Mouse (Mus musculus) gastrocnemius, adult 2 months (tissue): Measurements from ENCODE around the gene H2-K1. TPM values are rescaled to one million over a fixed set of nuclear protein-coding genes. Genes with fewer than 3 reads are reported as not detected.
"Not testable (repeated sequence)": the region's sequence is repeated elsewhere in the genome, so short reads cannot be mapped to it uniquely, and the experiment has no call there.

Experiments
- DNase-seq: peaks from one replicate; pipeline ENCODE4 v3.0.0; 2022
- H3K27ac ChIP-seq: fragments of 200-600 bp; 2 replicates; pipeline ENCODE4 v1.8.1; 2022; ENCODE audit warnings: mild to moderate bottlenecking
- H3K4me3 ChIP-seq: fragments of 200-600 bp; 2 replicates; pipeline ENCODE4 v1.8.1; 2022; ENCODE audit warnings: mild to moderate bottlenecking, moderate library complexity
- CTCF ChIP-seq: fragments of 200-600 bp; IDR thresholded peaks from 2 replicates; pipeline ENCODE4 v1.8.1; 2022; ENCODE audit warnings: antibody characterized with exemption, mild to moderate bottlenecking, moderate library complexity
- intact Hi-C: fragments of 180-260 bp; cut with DNase I; formaldehyde crosslinking; loops from one replicate; pipeline ENCODE4 v1.15.1; 2025
- total RNA-seq, 2 experiments: library from RNA; stranded (reverse); gene quantifications; 2 replicates each; pipeline ENCODE4 v1.2.3; 2021

H2-K1 gene
- total RNA-seq, 2 experiments from 2014 or later, result 28.2 to 41.1 TPM

DNA sequence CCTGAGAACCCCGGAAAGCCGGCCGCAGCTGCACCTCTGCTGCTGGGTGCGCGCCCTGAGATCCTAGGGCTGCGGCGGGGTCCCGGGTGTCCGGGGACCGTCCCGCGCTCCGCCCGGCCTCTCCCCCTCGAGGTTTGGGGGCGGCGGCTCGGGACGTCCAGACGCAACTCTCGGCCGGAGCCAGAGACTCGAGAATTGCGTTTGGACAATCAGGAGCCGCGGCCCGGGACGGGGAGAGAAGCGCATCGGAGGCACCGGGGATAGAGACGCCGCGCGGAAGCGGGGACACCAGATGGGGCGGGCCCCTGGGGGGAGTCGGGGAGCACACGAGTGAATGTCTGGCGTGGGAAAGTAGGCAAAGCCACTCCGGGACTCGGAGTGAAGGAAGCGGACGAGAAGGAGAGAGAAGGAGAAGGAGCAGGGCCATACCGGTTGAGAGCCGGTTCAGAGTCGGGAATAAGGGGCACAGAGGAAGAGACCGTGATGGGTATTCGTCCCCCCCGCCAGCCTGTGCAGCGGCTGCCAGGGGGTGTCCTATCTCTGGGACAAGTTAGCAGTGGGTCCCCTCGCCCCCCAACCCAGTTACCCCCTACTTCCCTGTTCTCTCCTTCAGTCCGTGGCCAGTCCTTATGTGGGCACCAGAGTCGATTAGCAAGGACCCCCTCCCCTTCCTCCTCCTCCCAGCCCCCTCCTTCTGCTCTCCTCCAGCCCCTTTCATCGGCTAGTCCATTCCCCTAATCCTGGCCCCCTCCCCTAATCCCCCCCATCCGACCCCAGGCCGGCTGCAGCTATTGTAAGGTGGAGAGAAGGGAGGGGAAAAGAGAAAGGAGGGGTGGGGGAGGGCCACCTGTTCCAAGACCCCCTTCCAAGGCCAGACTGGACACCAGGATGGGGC is 25.0 kb upstream of the H2-K1 start:
- peak overlapping the region; percentile 98 for H3K27ac ChIP-seq
- peak overlapping the region; percentile 93 for H3K4me3 ChIP-seq
- peak; percentile 26 for DNase-seq
- no peak for TF ChIP-seq CTCF
- intact Hi-C loops, result loop anchor here (5.0 kb wide), 1 partner anchor 68 kb away; the partner anchor contains the start of genes Rps18 and Vps52

DNA sequence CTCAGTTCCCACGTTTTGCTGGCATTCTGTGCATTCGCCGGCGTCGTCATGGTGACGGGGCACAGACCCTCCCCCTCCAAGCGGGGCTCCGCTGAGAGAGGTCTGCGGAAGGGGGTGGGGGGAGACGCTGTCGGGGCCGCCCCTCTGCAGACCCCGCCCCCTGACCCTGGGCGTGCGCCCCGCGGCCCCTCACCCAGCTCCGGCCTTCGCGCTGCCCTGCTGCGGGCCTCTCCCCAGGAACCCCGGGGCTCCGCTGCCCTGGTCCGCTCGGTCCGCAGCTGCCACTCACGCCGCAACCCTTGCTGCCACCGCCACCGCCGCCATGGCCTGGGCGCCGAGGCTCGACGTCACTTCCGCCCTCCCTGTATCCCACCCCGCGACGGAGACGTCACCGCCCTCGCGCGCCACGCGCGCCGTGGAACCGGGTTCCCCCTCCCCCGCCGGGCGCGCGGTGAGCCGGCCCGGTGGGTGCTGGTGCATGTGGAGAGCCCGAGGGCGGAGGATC is 24.2 kb upstream of the H2-K1 start, which contains the start of gene Ring1:
Gene Ring1 (minus strand): TSS at position 364 of the 505 bp plus-strand sequence.
- peak within 1 kb of the TSS; percentile 98 for H3K27ac ChIP-seq
- peak within 1 kb of the TSS; percentile 93 for H3K4me3 ChIP-seq
- DNase-seq, result peak; percentile 93
- TF ChIP-seq CTCF, result no peak
- intact Hi-C loops, result loop anchor here (5.0 kb wide), 1 partner anchor 67 kb away; the partner anchor contains the start of genes Rps18 and Vps52

DNA sequence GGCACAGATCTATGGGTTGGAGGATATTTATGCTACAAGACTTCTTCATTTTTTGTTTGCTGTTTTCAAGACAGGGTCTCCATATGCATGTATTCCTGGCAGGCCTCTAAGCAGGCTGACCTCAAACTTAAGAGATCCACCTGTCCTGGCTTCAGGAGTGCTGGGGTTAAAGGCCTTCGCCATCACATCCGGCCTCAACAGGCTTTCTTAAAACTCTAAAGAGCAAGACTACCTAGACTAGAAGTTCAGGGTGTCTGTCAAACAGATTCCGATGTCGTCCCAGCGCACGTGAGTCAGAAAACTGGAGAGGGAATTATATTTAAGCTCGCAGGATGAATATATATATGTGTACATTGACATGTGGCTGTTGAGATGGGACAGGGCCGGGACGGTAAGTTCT is 23.5 kb upstream of the H2-K1 start:
- DNase-seq, result no peak
- TF ChIP-seq CTCF, result no peak
- intact Hi-C loops, result loop anchor here (5.0 kb wide), 1 partner anchor 66 kb away; the partner anchor contains the start of genes Rps18 and Vps52
- H3K27ac ChIP-seq, result peak overlapping the region; percentile 98
- H3K4me3 ChIP-seq, result peak overlapping the region; percentile 93

DNA sequence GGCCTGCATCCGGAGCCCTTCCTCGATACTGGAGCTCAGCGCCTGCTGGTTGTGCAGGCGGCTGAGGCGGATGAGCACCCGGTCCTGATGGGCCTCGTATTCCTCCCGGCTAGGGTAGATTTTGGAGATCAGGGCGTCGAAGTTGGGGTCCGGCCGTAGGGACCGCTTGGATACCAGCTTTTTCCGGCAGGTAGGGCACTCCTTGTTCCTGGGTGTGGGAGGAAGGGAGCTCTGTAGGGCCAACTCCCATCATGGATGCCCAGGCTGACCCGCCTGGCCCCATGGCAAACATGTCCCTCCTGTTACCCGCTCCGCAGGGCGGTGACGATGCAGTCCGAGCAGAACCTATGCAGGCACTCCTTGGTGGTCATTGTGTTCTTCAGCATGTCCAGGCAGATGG is 22.8 kb upstream of the H2-K1 start:
- no peak for TF ChIP-seq CTCF
- no peak for DNase-seq
- H3K27ac ChIP-seq, result no peak overlapping the region
- H3K4me3 ChIP-seq, result no peak overlapping the region
- intact Hi-C loops, result loop anchor here (5.0 kb wide), 1 partner anchor 66 kb away; the partner anchor contains the start of genes Rps18 and Vps52

DNA sequence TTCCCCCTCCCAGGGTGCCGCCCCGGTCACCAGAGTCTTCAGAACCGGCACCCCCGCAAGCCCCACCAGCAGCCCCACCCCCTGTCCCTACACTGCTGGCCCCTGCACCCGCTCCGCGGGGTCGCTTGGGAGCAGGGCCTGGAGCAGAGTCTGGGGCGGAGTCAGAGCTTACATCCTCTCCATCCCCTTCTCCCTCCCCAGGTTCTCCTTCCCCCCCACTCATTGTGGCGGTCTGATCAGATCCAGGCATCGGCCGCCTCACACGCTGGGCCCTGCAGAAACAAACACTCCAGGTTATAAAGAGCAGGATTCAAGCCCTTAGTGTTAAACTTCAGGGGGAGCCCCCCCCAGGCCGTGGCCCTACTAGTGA is 22.3 kb upstream of the H2-K1 start:
- intact Hi-C loops, result loop anchor here (5.0 kb wide), 1 partner anchor 65 kb away; the partner anchor contains the start of genes Rps18 and Vps52
- no peak for TF ChIP-seq CTCF
- H3K27ac ChIP-seq, result no peak overlapping the region
- no peak overlapping the region for H3K4me3 ChIP-seq
- DNase-seq, result peak; percentile 31

DNA sequence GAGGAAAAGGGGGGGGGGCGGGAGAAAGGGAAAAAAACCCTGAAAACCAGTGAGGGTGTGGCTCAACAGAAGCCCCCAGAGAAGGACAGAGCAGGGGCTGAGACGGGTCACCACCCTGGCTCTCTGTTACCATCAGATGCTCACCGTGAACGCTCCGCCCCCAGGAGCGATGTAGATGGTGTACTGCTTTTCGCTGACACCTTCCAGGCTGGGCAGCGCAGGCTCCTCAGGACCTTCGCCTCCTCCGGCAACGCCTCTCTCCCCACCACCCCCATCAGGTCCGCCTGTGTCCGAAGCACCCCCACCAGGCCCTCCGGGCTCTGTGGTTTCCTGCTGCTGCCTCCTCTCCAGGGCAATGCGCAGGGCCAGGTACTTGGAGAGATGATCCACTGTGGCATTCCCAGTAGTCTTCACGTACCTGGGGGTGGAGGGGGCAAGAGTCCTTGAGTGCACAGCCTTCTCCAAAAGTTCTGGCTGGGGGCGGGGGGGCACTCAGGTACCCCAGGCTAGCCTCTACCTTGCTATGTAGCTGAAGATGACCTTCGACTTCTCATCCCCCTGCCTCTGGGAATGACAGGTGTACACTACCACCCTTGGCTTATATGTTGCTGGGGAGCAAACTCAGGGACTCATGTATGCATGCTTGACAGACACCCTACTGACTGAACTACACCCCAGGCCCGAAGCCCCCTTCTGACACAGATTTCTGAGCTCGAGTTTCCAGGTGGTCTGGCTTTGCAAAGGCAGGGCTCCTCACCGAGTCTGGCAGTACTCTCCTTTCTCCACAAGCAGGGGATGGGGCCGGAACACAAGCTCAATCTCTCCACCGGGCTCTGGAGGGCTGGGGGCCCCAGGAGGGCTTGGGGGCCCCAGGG is 21.6 kb upstream of the H2-K1 start:
- Histone ChIP-seq H3K27ac (no peak overlapping the region), H3K4me3 (no peak overlapping the region)
- intact Hi-C loops, result loop anchor here (5.0 kb wide), 1 partner anchor 64 kb away; the partner anchor contains the start of genes Rps18 and Vps52
- peak; percentile 26 for DNase-seq
- TF ChIP-seq CTCF, result no peak

DNA sequence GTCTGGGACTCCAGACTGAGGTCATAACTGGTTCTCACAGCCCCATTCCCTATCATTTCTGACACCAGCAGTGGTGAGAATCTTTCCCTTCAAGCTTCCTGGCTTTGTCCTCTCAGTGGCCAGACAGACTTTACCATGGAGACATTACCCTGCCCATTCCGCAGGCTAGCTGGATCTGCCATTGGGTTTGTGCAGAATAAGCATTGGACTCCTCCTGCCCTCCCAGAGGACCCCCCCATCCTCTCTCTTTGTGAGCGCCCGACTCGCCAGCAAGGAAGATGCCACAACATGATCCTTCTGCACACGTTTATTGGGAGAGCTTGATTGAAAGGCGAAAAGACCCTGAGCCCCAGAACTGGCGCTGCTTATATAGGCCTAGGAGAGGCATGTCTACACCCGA is 13.3 kb upstream of the H2-K1 start:
- Histone ChIP-seq H3K27ac (no peak overlapping the region), H3K4me3 (no peak overlapping the region)
- no peak for DNase-seq
- intact Hi-C loops, result no loop called here
- no peak for TF ChIP-seq CTCF

DNA sequence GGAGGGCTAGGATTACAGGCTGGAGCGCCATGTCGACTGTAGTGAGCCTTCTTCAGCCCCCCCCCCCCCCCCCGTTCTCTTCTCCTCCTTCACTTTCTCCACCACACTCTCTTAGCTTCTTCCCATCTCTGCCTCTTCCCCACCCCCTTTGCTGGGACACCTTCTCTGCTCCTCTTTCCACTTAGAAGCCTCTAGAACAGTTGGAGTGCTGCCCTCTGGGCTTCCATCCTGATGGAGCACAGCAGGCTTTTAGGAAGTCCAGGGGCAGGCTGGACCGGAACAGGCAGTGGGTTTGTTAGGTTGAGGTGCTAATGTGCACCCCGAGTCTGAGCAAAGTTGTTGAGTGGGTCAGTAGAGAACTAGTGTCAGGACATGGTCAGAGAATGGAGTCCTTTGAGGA is 10.0 kb upstream of the H2-K1 start:
- Histone ChIP-seq H3K4me3 (no peak overlapping the region), H3K27ac (no peak overlapping the region)
- no peak for DNase-seq
- no peak for TF ChIP-seq CTCF
- intact Hi-C loops, result no loop called here

DNA sequence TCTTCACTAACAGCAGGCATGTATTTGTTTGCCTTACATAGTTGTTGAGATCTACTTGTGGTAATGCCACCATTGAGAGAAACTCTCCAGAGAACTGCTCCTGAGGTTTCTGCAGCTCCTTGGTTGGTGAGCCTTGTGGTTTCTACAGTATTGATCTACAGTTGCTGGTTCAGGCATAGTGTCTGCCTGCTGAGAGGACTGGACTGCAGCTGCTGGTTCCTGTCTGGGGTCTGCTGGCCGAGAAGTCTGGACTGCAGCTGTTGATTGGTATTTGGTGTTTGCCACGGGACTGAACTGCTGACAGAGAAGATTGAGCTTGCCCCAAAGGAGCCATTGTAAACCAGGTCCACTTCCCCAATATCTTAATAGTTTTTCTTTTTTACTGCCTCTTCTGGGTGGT is 6.4 kb upstream of the H2-K1 start:
- TF ChIP-seq CTCF, result no peak
- DNase-seq, result no peak
- no peak overlapping the region for H3K4me3 ChIP-seq
- intact Hi-C loops, result loop anchor here (5.0 kb wide), 1 partner anchor 1286 kb away; no protein-coding TSS in a partner anchor
- H3K27ac ChIP-seq, result no peak overlapping the region

DNA sequence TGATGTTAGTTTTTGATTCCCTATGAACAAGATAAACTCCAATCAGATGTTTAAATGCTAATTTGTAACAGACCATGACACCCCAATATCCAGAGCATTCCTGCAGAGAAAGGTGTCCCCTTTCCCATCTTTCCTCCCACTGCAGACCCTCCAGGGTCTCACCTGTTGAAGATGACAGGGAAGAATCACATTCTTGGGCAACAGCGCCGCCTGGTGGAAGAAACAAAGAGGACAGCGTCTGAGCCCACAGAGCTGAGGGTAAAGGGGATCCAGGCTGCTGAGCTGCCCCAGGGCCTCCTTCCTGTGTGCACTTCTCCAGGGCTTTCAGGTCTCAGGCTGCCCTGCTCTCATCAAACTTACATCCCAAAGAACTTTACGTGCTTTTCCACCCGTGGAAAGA is 3.3 kb upstream of the H2-K1 start:
- DNase-seq, result peak; percentile 40
- H3K27ac ChIP-seq, result no peak overlapping the region
- intact Hi-C loops, result no loop called here
- no peak overlapping the region for H3K4me3 ChIP-seq
- peak; percentile 71 for TF ChIP-seq CTCF

DNA sequence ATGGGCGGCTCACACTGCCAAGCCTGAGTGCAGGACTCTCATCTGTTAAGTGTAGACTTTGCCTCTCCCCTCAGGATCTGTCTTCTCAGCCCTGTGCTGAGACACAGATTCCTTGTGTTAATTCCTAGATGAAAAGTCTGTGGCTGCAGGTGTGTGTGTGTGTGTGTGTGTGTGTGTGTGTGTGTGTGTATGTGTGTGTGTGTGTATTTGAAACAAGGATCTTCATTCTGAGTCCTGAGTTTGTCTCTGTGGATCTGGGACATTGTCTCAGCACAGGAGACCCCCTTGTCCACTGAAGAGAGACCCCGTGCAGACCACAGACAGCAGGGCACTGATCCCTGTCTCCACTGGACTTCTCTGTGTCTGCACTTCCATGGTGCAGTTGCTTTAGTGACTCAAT is 649 bp upstream of the H2-K1 start:
- DNase-seq, intact Hi-C loops: not testable (repeated sequence)
- Histone ChIP-seq H3K27ac (peak overlapping the region; percentile 72; the same call in 1 of the 2 replicates), H3K4me3 (peak overlapping the region; percentile 89)

DNA sequence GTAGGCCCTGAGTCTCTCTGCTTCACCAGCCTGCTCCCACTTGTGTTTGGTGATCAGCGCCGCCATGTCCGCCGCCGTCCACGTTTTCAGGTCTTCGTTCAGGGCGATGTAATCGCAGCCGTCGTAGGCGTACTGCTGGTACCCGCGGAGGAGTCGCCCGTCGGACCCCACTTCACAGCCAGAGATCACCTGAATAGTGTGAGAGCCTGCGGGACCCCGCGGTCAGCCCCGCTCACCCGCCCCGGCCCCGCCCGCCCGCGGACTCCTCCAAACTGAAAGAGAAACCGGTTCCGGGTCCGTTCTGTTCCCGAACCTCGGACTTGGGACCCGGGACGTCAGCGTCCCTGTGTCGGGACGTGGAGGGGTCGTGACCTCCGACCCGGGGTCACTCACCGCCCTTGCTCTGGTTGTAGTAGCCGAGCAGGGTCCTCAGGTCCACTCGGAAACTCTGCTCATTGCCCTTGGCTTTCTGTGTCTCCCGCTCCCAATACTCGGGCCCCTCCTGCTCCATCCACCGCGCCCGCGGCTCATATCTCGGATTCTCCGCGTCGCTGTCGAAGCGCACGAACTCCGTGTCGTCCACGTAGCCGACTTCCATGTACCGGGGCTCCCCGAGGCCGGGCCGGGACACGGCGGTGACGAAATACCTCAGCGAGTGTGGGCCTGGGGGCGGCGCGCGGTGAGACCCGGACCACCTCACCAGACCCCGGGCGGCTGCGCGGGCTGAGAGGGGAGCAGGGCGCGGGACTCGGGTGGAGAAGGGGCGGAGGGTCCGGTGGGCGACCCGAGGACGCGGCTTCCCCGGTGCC is 602 bp downstream of the H2-K1 start:
- peak; percentile 51 for DNase-seq
- intact Hi-C loops, result no loop called here
- H3K4me3 ChIP-seq, result peak overlapping the region; percentile 89
- peak overlapping the region; percentile 83 for H3K27ac ChIP-seq
- no peak for TF ChIP-seq CTCF

DNA sequence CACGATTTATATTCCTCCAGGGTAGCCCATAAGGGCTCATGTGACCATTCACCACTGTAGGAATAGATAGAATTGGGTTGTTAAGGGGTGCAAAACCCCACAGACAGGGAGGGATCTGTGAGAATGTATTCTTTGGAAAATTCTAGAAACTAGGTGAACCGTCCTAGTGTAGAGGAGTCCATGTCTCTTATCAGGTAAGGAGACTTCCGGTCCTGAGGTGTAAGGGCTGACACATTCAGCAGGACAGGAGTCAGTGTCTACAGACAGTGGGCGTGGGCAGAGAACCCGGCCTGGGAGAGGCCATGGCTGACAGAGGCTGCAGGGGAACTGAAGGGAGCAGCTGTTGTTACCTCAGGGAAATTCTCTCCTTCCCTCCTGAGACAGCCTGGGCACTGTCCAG is 1.4 kb downstream of the H2-K1 start:
- DNase-seq, intact Hi-C loops, H3K27ac ChIP-seq: not testable (repeated sequence)
- peak overlapping the region; percentile 89 for H3K4me3 ChIP-seq

DNA sequence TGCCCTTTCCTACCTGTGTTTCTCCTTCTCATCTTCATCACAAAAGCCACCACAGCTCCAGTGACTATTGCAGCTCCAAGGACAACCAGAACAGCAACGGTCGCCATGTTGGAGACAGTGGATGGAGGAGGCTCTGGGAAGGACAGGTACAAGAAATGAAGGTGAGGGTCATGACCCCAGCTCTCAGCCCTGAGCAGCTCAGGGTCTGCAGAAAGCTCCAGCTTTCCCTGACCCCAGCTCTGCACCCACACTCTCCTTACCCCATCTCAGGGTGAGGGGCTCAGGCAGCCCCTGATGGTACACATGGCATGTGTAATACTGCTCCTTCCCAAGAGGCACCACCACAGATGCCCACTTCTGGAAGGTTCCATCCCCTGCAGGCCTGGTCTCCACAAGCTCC is 3.1 kb downstream of the H2-K1 start:
- H3K4me3 ChIP-seq, DNase-seq, H3K27ac ChIP-seq, intact Hi-C loops: not testable (repeated sequence)
